Mouse (Mus musculus) ES-E14 (cell line): Measurements from ENCODE around the gene Atg5. TPM values are rescaled to one million over a fixed set of nuclear protein-coding genes. Genes with fewer than 3 reads are reported as not detected.

ENCODE experiments used
- DNase-seq: peaks from one replicate; pipeline ENCODE4 v3.0.0-alpha.2; 2013; ENCODE audit warnings: low read depth, low spot score
- H3K27ac ChIP-seq: 2 replicates; pipeline ENCODE4 v1.5.1; 2012; ENCODE audit warnings: low read depth, mild to moderate bottlenecking, low read length, moderate library complexity, mixed read lengths; ENCODE audit not compliant: poor library complexity, insufficient read depth, severe bottlenecking
- H3K36me3 ChIP-seq: 2 replicates; pipeline ENCODE4 v1.6.1; 2012; ENCODE audit warnings: mild to moderate bottlenecking, low read length, moderate library complexity, mixed read lengths; ENCODE audit not compliant: control insufficient read depth, poor library complexity, insufficient read depth, severe bottlenecking
- H3K4me1 ChIP-seq, 2 experiments: fragments of 150-350 bp in 1 of 2; sonication (generic) in 1 of 2; 2 replicates each; pipeline ENCODE4 v1.6.1; 2012; ENCODE audit warnings: low read length in 2 of 2, mild to moderate bottlenecking in 1 of 2, mixed read lengths in 1 of 2; ENCODE audit not compliant: control insufficient read depth in 2 of 2, insufficient read depth in 2 of 2, poor library complexity in 1 of 2
- H3K4me3 ChIP-seq, 2 experiments: fragments of 150-350 bp in 1 of 2; sonication (generic) in 1 of 2; 2 replicates each; pipeline ENCODE4 v1.5.1; 2012; ENCODE audit warnings: low read length in 2 of 2, low read depth in 1 of 2, mild to moderate bottlenecking in 1 of 2, mixed read lengths in 1 of 2; ENCODE audit not compliant: insufficient read depth in 1 of 2, poor library complexity in 1 of 2, severe bottlenecking in 1 of 2
- H3K9ac ChIP-seq: 2 replicates; pipeline ENCODE4 v1.6.1; 2012; ENCODE audit warnings: low read depth, mild to moderate bottlenecking, low read length, mixed read lengths; ENCODE audit not compliant: poor library complexity, insufficient read depth, severe bottlenecking
- H3K9me3 ChIP-seq: fragments of 150-350 bp; sonication (generic); 2 replicates; pipeline ENCODE4 v1.6.1; 2012; ENCODE audit warnings: low read depth, mild to moderate bottlenecking, low read length; ENCODE audit not compliant: control insufficient read depth, insufficient read depth
- CHD2 ChIP-seq: IDR thresholded peaks from 2 replicates; pipeline ENCODE4 v1.6.1; 2014; ENCODE audit warnings: mild to moderate bottlenecking, low read depth, low read length, inconsistent platforms
- HCFC1 ChIP-seq: IDR thresholded peaks from 2 replicates; pipeline ENCODE4 v1.6.1; 2012; ENCODE audit warnings: low read length, inconsistent platforms, borderline replicate concordance; ENCODE audit not compliant: insufficient read depth
- MAFK ChIP-seq: IDR thresholded peaks from 2 replicates; pipeline ENCODE4 v1.6.1; 2014; ENCODE audit warnings: mild to moderate bottlenecking, low read depth, low read length, inconsistent platforms; ENCODE audit not compliant: insufficient read depth
- ZC3H11A ChIP-seq: IDR thresholded peaks from 2 replicates; pipeline ENCODE4 v1.6.1; 2012; ENCODE audit warnings: low read depth, mild to moderate bottlenecking, inconsistent platforms, low read length, borderline replicate concordance
- ZNF384 ChIP-seq: IDR thresholded peaks from 2 replicates; pipeline ENCODE4 v1.6.1; 2012; ENCODE audit warnings: low read depth, low read length, inconsistent platforms
- in situ Hi-C, 2 experiments: fragments of 600-800 bp; cut with MboI; formaldehyde crosslinking; loops; one replicate each; pipeline ENCODE4 v1.15.1; 2025; ENCODE audit warnings: low sequenced_read_pairs in 2 of 2, inconsistent platforms in 1 of 2; ENCODE audit not compliant: unreplicated experiment in 2 of 2
- total RNA-seq: library from RNA; depleted of rRNA; stranded (reverse); fragments of 300-350 nt; gene quantifications from 2 replicates; pipeline ENCODE4 v1.2.3, GENCODE M21; 2012

The Atg5 gene
- total RNA-seq, 1 experiment: 22.5 TPM

DNA sequence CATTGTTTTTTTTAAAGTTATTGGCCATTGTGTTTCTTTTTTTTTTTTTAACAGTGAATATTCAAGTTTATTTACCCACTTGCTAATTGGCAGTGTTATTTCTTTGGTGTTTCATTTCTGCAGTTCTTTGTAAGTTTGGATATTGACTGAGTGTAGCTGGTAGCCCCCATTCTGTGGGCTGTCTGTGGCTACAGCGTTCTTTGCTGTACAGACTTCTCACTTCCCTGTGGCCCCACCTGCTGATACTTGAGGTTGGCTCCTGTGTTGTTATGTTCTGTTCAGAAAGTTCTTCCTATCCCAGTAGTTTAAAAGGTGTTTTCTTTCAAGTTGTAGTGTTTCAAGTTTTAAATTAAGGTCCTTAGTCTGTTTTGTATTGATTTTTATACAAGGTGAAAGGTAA lies 14.2 kb downstream of the Atg5 start:
- no peak for DNase-seq
- in situ Hi-C loops: no loop called here
- H3K4me1 ChIP-seq: no peaks in the 10 kb centered on the region; a peak in 1 of 4 replicates
- no peak overlapping the region for H3K4me3 ChIP-seq
- H3K27ac ChIP-seq: no peak overlapping the region
- no peak for TF ChIP-seq ZC3H11A
- TF ChIP-seq HCFC1: no peak
- no peak for TF ChIP-seq CHD2
- no peak for TF ChIP-seq ZNF384
- no peak for TF ChIP-seq MAFK
- no peak overlapping the region for H3K9ac ChIP-seq
- H3K9me3 ChIP-seq: 0 out of 2 replicates have a peak, but pooled peaks cover 1% of the 10 kb centered on the region
- peaks cover 5% of the 10 kb centered on the region; the same call in 1 of the 2 replicates for H3K36me3 ChIP-seq

DNA sequence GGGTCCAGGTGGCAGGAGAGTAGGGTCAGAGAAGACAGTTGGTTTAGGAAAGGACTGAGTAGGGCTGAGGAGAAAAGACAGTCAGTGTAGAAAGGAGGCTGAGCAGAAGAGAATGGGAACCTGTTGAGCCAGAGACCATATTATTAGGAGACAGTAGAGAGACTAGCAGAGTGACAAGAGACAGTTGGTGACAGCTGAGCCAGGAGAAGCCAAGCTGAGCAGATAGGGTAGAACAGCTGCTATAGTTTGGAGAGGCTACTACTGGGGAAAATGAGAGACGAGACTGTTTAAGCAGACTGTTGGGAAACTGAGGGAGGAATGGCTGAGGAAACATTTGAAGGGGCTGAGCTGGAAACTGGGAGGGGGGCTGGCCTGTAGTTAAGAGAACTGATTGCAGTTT lies 16.9 kb downstream of the Atg5 start:
- Histone ChIP-seq H3K4me3 (no peak overlapping the region), H3K9ac (no peak overlapping the region), H3K4me1 (peaks cover 0 to 4% of the 10 kb centered on the region in 2 experiments; a peak in 1 of 4 replicates), H3K27ac (no peak overlapping the region), H3K36me3 (peaks cover 9% of the 10 kb centered on the region; the same call in 1 of the 2 replicates), H3K9me3 (0 out of 2 replicates have a peak, but pooled peaks cover 1% of the 10 kb centered on the region)
- DNase-seq: no peak
- no peak for TF ChIP-seq ZC3H11A
- no peak for TF ChIP-seq ZNF384
- no peak for TF ChIP-seq MAFK
- TF ChIP-seq HCFC1: no peak
- no peak for TF ChIP-seq CHD2
- in situ Hi-C loops: no loop called here

DNA sequence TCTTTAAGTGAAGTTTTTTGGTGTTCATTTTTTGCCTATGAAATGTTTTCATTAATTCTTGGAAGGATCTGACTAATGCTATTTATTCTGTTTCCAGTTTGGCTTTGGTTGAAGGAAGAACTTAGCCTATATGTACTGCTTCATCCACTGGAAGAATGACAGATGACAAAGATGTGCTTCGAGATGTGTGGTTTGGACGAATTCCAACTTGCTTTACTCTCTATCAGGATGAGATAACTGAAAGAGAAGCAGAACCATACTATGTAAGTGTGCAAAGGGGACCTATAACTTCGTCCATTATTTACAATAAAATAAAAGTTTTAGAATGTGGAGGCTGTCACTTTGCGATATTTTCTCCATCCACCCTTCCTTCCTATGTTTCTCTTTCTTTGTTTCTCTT lies 17.8 kb downstream of the Atg5 start:
- peaks cover 0 to 4% of the 10 kb centered on the region in 2 experiments; a peak in 1 of 4 replicates for H3K4me1 ChIP-seq
- H3K4me3 ChIP-seq: no peak overlapping the region
- in situ Hi-C loops: no loop called here
- H3K27ac ChIP-seq: no peak overlapping the region
- TF ChIP-seq MAFK (no peak), ZNF384 (no peak), ZC3H11A (no peak), HCFC1 (no peak), CHD2 (no peak)
- no peak for DNase-seq
- no peak overlapping the region for H3K9ac ChIP-seq
- peaks cover 9% of the 10 kb centered on the region for H3K36me3 ChIP-seq
- 0 out of 2 replicates have a peak, but pooled peaks cover 1% of the 10 kb centered on the region for H3K9me3 ChIP-seq

DNA sequence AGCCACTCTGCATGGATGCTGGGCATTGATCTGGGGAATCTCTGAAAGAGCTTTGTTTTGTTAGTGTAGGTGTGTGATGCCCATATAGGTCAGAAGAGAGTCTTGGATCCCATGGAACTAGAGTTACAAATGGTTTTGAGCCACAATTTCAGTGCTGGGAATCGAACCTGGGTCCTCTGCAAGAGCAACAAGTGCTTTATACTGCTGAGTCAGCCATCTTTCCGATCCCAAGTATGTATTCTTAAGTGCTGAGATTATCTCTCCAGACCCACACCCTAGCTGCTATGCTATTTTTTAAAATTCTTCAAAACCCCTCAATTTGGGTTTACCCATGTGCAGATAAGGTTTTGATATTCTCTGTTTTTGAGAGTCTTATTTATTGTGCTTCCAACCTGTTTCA lies 22.7 kb downstream of the Atg5 start:
- Histone ChIP-seq H3K36me3 (peaks cover 11% of the 10 kb centered on the region), H3K4me3 (no peak overlapping the region), H3K9me3 (no peaks in the 10 kb centered on the region), H3K4me1 (peaks cover 0 to 4% of the 10 kb centered on the region in 2 experiments; a peak in 1 of 4 replicates), H3K27ac (no peak overlapping the region), H3K9ac (no peak overlapping the region)
- DNase-seq: no peak
- TF ChIP-seq CHD2: no peak
- peak; percentile 62; the same call in 1 of the 2 replicates for TF ChIP-seq MAFK
- no peak for TF ChIP-seq ZNF384
- in situ Hi-C loops: no loop called here

DNA sequence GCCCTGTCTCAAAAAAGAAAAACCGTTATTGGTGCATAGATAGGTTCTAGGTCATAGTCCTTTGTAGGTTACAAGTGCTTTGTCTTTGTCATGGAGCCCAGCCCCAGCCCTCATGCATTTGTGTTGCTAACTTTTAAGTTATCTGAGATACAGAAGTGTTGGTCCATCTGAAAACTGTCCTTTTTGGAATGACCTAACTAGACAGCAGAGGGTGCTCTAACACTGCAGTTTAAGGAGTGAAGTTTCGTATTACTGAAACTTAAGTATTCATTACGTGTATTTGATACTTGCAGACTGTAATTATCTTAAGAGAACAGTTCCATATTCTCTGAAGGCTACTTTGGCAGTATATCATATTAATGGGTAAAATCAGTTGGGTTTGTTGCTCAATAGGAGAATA lies 24.0 kb downstream of the Atg5 start:
- Histone ChIP-seq H3K4me1 (peaks cover 0 to 4% of the 10 kb centered on the region in 2 experiments; a peak in 1 of 4 replicates), H3K9ac (no peak overlapping the region), H3K36me3 (peaks cover 6% of the 10 kb centered on the region), H3K27ac (no peak overlapping the region), H3K9me3 (no peaks in the 10 kb centered on the region), H3K4me3 (no peak overlapping the region)
- TF ChIP-seq ZC3H11A (peak; percentile 73; the same call in 1 of the 2 replicates), HCFC1 (no peak), ZNF384 (no peak), CHD2 (no peak), MAFK (no peak)
- in situ Hi-C loops: no loop called here
- DNase-seq: no peak
